18 mouse cellular contexts compared by ENCODE assay signal in genomic region chr10:76634094-76634571, GRCm38 (mm10). TPM values are rescaled to one million over a fixed set of nuclear protein-coding genes. Genes with fewer than 3 reads are reported as not detected.
DNase-seq lines count a peak whose midpoint lies in the region; ATAC-seq and TF ChIP-seq lines count a peak whose summit lies in the region.
"Had no signal": no experiment of that assay in that cellular context is flagged by ENCODE, and none has a peak within 500 bp of the region (broad histone marks: within the 10 kb centered on the region; RNA-seq: fewer than 3 reads in every experiment).

No protein-coding gene starts in this region.

- H3K4me2 ChIP-seq in intestine, embryonic 14.5 days (ENCODE audit: low read length), result no peak overlapping the region
- no peak overlapping the region for H3K4me2 ChIP-seq in intestine, postnatal 0 days (replicated peaks; ENCODE audit: low read depth)
- H3K4me2 ChIP-seq in embryonic facial prominence, embryonic 15.5 days (replicated peaks), result no peak overlapping the region
- no peak overlapping the region for H3K4me2 ChIP-seq in limb, embryonic 15.5 days
- no peak overlapping the region for H3K4me2 ChIP-seq in stomach, embryonic 15.5 days
- H3K4me2 ChIP-seq: midbrain, embryonic 15.5 days; neural tube, embryonic 15.5 days had no signal

- ATAC-seq in intestine, embryonic 14.5 days (replicated peaks; ENCODE audit: low FRiP score, low TSS enrichment, low read depth), result no peak
- ATAC-seq in intestine, postnatal 0 days, result no peak
- ATAC-seq in embryonic facial prominence, embryonic 15.5 days (ENCODE audit: insufficient number of reproducible peaks, low FRiP score, low TSS enrichment, low read depth), result peak; percentile 61
- ATAC-seq in limb, embryonic 15.5 days (ENCODE audit: insufficient number of reproducible peaks, low FRiP score, low TSS enrichment, low read depth), result peak; percentile 71
- peak; percentile 25; the same call in 1 of the 2 replicates for ATAC-seq in stomach, embryonic 15.5 days (ENCODE audit: insufficient read depth, low FRiP score, low read depth)
- ATAC-seq: activated CD4-positive, CD25-positive, alpha-beta regulatory T cell, adult 4 months; forebrain, embryonic 16.5 days; midbrain, embryonic 15.5 days had no signal

- peak overlapping the region; percentile 72 for H3K27ac ChIP-seq in intestine, embryonic 14.5 days (ENCODE audit: low read depth)
- H3K27ac ChIP-seq in intestine, postnatal 0 days (ENCODE audit: low read depth, low read length), result no peak overlapping the region
- peak overlapping the region; percentile 93 for H3K27ac ChIP-seq in embryonic facial prominence, embryonic 15.5 days (replicated peaks)
- peak overlapping the region; percentile 88 for H3K27ac ChIP-seq in limb, embryonic 15.5 days
- H3K27ac ChIP-seq in stomach, embryonic 15.5 days, result peak overlapping the region; percentile 86
- H3K27ac ChIP-seq: liver, embryonic 14.5 days; midbrain, embryonic 15.5 days; neural tube, embryonic 15.5 days had no signal

- 49% methylated on average over 7 of the region's 7 CpGs for WGBS in intestine, embryonic 14.5 days
- WGBS in intestine, postnatal 0 days, result 45% methylated on average over 7 of the region's 7 CpGs
- WGBS in embryonic facial prominence, embryonic 15.5 days, result 21% methylated on average over 7 of the region's 7 CpGs
- 31% methylated on average over 7 of the region's 7 CpGs for WGBS in limb, embryonic 15.5 days
- 37% methylated on average over 7 of the region's 7 CpGs for WGBS in stomach, embryonic 15.5 days

- no peak for DNase-seq in intestine, embryonic 14.5 days (ENCODE audit: low spot score)
- DNase-seq in layer of hippocampus, adult 18-20 months (ENCODE audit: low spot score in 2 of 2), result no peak
- no peak for DNase-seq in left cerebral cortex, adult 11 months (ENCODE audit: low spot score)
- no peak for DNase-seq in ovary, adult 18-20 months (ENCODE audit: low spot score)
- DNase-seq: cerebellum, postnatal 10 days; heart, postnatal 36 days; kidney, adult 2 months; right cerebral cortex, postnatal 25 days had no signal

- no peak for TF ChIP-seq CTCF in intestine, postnatal 0 days (IDR thresholded peaks at IDR 0.05; ENCODE audit: low read depth)

- no peaks in the 10 kb centered on the region for H3K27me3 ChIP-seq in intestine, embryonic 14.5 days (replicated peaks; ENCODE audit: control insufficient read depth, insufficient read depth, low read length)
- H3K27me3 ChIP-seq in intestine, postnatal 0 days (replicated peaks; ENCODE audit: control insufficient read depth, insufficient read depth, low read length), result no peaks in the 10 kb centered on the region
- no peaks in the 10 kb centered on the region for H3K27me3 ChIP-seq in embryonic facial prominence, embryonic 15.5 days
- H3K27me3 ChIP-seq in limb, embryonic 15.5 days, result no peaks in the 10 kb centered on the region
- H3K27me3 ChIP-seq in stomach, embryonic 15.5 days (replicated peaks), result no peaks in the 10 kb centered on the region
- H3K27me3 ChIP-seq: midbrain, embryonic 15.5 days; neural tube, embryonic 15.5 days had no signal

- H3K9me3 ChIP-seq in intestine, embryonic 14.5 days (ENCODE audit: control insufficient read depth, low read length), result no peaks in the 10 kb centered on the region
- H3K9me3 ChIP-seq in intestine, postnatal 0 days (ENCODE audit: control insufficient read depth), result no peaks in the 10 kb centered on the region
- H3K9me3 ChIP-seq in embryonic facial prominence, embryonic 15.5 days (replicated peaks), result no peaks in the 10 kb centered on the region
- no peaks in the 10 kb centered on the region for H3K9me3 ChIP-seq in limb, embryonic 15.5 days
- no peaks in the 10 kb centered on the region for H3K9me3 ChIP-seq in stomach, embryonic 15.5 days
- H3K9me3 ChIP-seq: midbrain, embryonic 15.5 days; neural tube, embryonic 15.5 days had no signal

- H3K36me3 ChIP-seq in intestine, embryonic 14.5 days (ENCODE audit: control insufficient read depth, insufficient read depth, low read length), result no peaks in the 10 kb centered on the region
- H3K36me3 ChIP-seq in intestine, postnatal 0 days (ENCODE audit: control insufficient read depth, insufficient read depth), result no peaks in the 10 kb centered on the region
- H3K36me3 ChIP-seq in embryonic facial prominence, embryonic 15.5 days, result no peaks in the 10 kb centered on the region
- H3K36me3 ChIP-seq in limb, embryonic 15.5 days, result no peaks in the 10 kb centered on the region
- H3K36me3 ChIP-seq in stomach, embryonic 15.5 days, result no peaks in the 10 kb centered on the region
- H3K36me3 ChIP-seq: midbrain, embryonic 15.5 days; neural tube, embryonic 15.5 days had no signal

- H3K9ac ChIP-seq in intestine, embryonic 14.5 days (ENCODE audit: low read length), result no peak overlapping the region
- H3K9ac ChIP-seq in intestine, postnatal 0 days (ENCODE audit: low read depth, low read length), result no peak overlapping the region
- no peak overlapping the region for H3K9ac ChIP-seq in embryonic facial prominence, embryonic 15.5 days
- H3K9ac ChIP-seq in limb, embryonic 15.5 days, result no peak overlapping the region
- H3K9ac ChIP-seq in stomach, embryonic 15.5 days, result no peak overlapping the region
- H3K9ac ChIP-seq: liver, embryonic 14.5 days; midbrain, embryonic 15.5 days; neural tube, embryonic 15.5 days had no signal

- peaks cover 13% of the 10 kb centered on the region for H3K4me1 ChIP-seq in intestine, embryonic 14.5 days (replicated peaks; ENCODE audit: control insufficient read depth, insufficient read depth, low read length)
- H3K4me1 ChIP-seq in intestine, postnatal 0 days (replicated peaks; ENCODE audit: control insufficient read depth, insufficient read depth, low read length), result no peaks in the 10 kb centered on the region
- H3K4me1 ChIP-seq in embryonic facial prominence, embryonic 15.5 days, result peaks cover 46% of the 10 kb centered on the region
- H3K4me1 ChIP-seq in limb, embryonic 15.5 days, result peaks cover 45% of the 10 kb centered on the region
- H3K4me1 ChIP-seq in stomach, embryonic 15.5 days, result peaks cover 20% of the 10 kb centered on the region; the same call in 1 of the 2 replicates
- H3K4me1 ChIP-seq: midbrain, embryonic 15.5 days; neural tube, embryonic 15.5 days had no signal

- H3K4me3 ChIP-seq in intestine, embryonic 14.5 days (ENCODE audit: low read depth, low read length), result no peak overlapping the region
- H3K4me3 ChIP-seq in intestine, postnatal 0 days (ENCODE audit: low read depth, low read length), result no peak overlapping the region
- no peak overlapping the region for H3K4me3 ChIP-seq in embryonic facial prominence, embryonic 15.5 days (replicated peaks)
- H3K4me3 ChIP-seq in limb, embryonic 15.5 days, result no peak overlapping the region
- no peak overlapping the region for H3K4me3 ChIP-seq in stomach, embryonic 15.5 days (replicated peaks)
- H3K4me3 ChIP-seq: midbrain, embryonic 15.5 days; neural tube, embryonic 15.5 days had no signal

RNA-seq across cellular contexts. Expression of gene Col6a2, which starts 10.7 kb away (rescaled TPM):
- 164 and 184 TPM in 2 replicates for polyA plus RNA-seq in intestine, embryonic 14.5 days (2014; fragmentation: Nextera tagmentation; extraction: Ambion mirVana)
- 99.2 and 101 TPM in 2 replicates for polyA plus RNA-seq in intestine, postnatal 0 days (2015; fragmentation: Nextera tagmentation; extraction: Ambion mirVana)
- polyA plus RNA-seq in embryonic facial prominence, embryonic 15.5 days (2015; fragmentation: Nextera tagmentation; extraction: Ambion mirVana), result 390 and 438 TPM in 2 replicates
- polyA plus RNA-seq in limb, embryonic 15.5 days (2015; fragmentation: Nextera tagmentation; extraction: Ambion mirVana), result 369 and 451 TPM in 2 replicates
- polyA plus RNA-seq in stomach, embryonic 15.5 days (2015; fragmentation: Nextera tagmentation; extraction: Ambion mirVana), result 294 and 297 TPM in 2 replicates
- 1 to 10 TPM; 6.0 TPM for total RNA-seq in layer of hippocampus, adult 18-20 months (2021)

RNA-seq across cellular contexts. Expression of gene Ftcd, which starts 58.7 kb away (rescaled TPM):
- polyA plus RNA-seq in intestine, embryonic 14.5 days (2014; fragmentation: Nextera tagmentation; extraction: Ambion mirVana), result 0.11 TPM in 1 of 2 replicates, not detected in the other
- polyA plus RNA-seq in intestine, postnatal 0 days (2015; fragmentation: Nextera tagmentation; extraction: Ambion mirVana), result 0.83 and 1.2 TPM in 2 replicates
- polyA plus RNA-seq in embryonic facial prominence, embryonic 15.5 days (2015; fragmentation: Nextera tagmentation; extraction: Ambion mirVana), result 0.14 TPM in 1 of 2 replicates, not detected in the other
- polyA plus RNA-seq in limb, embryonic 15.5 days (2015; fragmentation: Nextera tagmentation; extraction: Ambion mirVana), result 0.12 and 0.14 TPM in 2 replicates
- polyA plus RNA-seq in stomach, embryonic 15.5 days (2015; fragmentation: Nextera tagmentation; extraction: Ambion mirVana), result 0.99 and 2.2 TPM in 2 replicates
- not detected for total RNA-seq in layer of hippocampus, adult 18-20 months (2021)
- total RNA-seq: heart, postnatal 36 days; layer of hippocampus, postnatal 10 days had no signal
- polyA plus RNA-seq: activated CD4-positive, CD25-positive, alpha-beta regulatory T cell, adult 4 months had no signal

Comparison
In these comparisons a context has a peak if more than half of its experiments do, and no peak if none do; other contexts are left out.
1. ATAC-seq: peak in embryonic facial prominence, embryonic 15.5 days (single experiment), limb, embryonic 15.5 days (single experiment) and stomach, embryonic 15.5 days (single experiment); none in intestine, embryonic 14.5 days (single experiment) and intestine, postnatal 0 days (single experiment).